Mouse (Mus musculus) kidney, adult 2 months (tissue): Measurements from ENCODE around the gene H2afy. TPM values are rescaled to one million over a fixed set of nuclear protein-coding genes. Genes with fewer than 3 reads are reported as not detected.

Source experiments
- DNase-seq: peaks from one replicate; pipeline ENCODE4 v3.0.0; 2021
- H3K27ac ChIP-seq: fragments of 200-500 bp; 2 replicates; pipeline ENCODE4 v1.5.1; 2012; ENCODE audit warnings: low read depth, low read length, control low read depth, inconsistent platforms; ENCODE audit not compliant: insufficient read depth
- H3K27me3 ChIP-seq: fragments of 200-500 bp; replicated peaks from 2 replicates; pipeline ENCODE4 v1.6.1; 2012; ENCODE audit warnings: mild to moderate bottlenecking, moderate library complexity, low read length, inconsistent platforms; ENCODE audit not compliant: control insufficient read depth, insufficient read depth
- H3K36me3 ChIP-seq: fragments of 200-500 bp; 2 replicates; pipeline ENCODE4 v1.6.1; 2012; ENCODE audit warnings: mild to moderate bottlenecking, moderate library complexity, low read length, inconsistent platforms; ENCODE audit not compliant: control insufficient read depth, insufficient read depth
- H3K4me1 ChIP-seq: fragments of 200-500 bp; 2 replicates; pipeline ENCODE4 v1.6.1; 2011; ENCODE audit warnings: low read length; ENCODE audit not compliant: control insufficient read depth, insufficient read depth
- H3K4me3 ChIP-seq: fragments of 200-500 bp; 2 replicates; pipeline ENCODE4 v1.5.1; 2011; ENCODE audit warnings: mild to moderate bottlenecking, low read depth, low read length, control low read depth; ENCODE audit not compliant: insufficient read depth
- CTCF ChIP-seq: fragments of 200-500 bp; conservative IDR thresholded peaks from 2 replicates; pipeline ENCODE4 v1.5.1; 2011; ENCODE audit warnings: low read depth, mild to moderate bottlenecking, control low read depth, low read length, moderate library complexity, mixed read lengths; ENCODE audit not compliant: insufficient read depth, insufficient read length
- POLR2A ChIP-seq: fragments of 200-500 bp; IDR thresholded peaks from one replicate; pipeline ENCODE4 v1.6.1; 2011; ENCODE audit warnings: low read depth, low read length, control low read depth
- WGBS: fragments of 180-500 bp; shearing (Covaris S2); methylation state at CpG from one replicate; pipeline ENCODE4 v1.1.7; 2018; 5-methylcytosine and 5-hydroxymethylcytosine counted together
- polyA plus RNA-seq: library from polyadenylated mRNA; depleted of rRNA; stranded (reverse); fragments of >200 nt; gene quantifications from 2 replicates; pipeline ENCODE4 v1.2.3, GENCODE M21; 2012; rRNA removed

H2afy gene
- polyA plus RNA-seq, 1 experiment: 89.3 TPM

GRCm38 (mm10) chr13:56026623-56027022 lies 109.5 kb downstream of the H2afy start:
- Histone ChIP-seq H3K27ac (no peak overlapping the region), H3K4me3 (no peak overlapping the region), H3K27me3 (no peaks in the 10 kb centered on the region; the same call in 1 of the 2 replicates), H3K4me1 (no peaks in the 10 kb centered on the region), H3K36me3 (no peaks in the 10 kb centered on the region)
- WGBS: 77% methylated on average over 5 of the region's 5 CpGs
- TF ChIP-seq POLR2A: no peak
- TF ChIP-seq CTCF: no peak
- DNase-seq: no peak

- Histone ChIP-seq H3K27me3 (no peaks in the 10 kb centered on the region; the same call in 1 of the 2 replicates), H3K36me3 (no peaks in the 10 kb centered on the region), H3K27ac (no peak overlapping the region), H3K4me3 (no peak overlapping the region), H3K4me1 (no peaks in the 10 kb centered on the region)
- WGBS: 76% methylated on average over 7 of the region's 7 CpGs
- no peak for TF ChIP-seq POLR2A
- TF ChIP-seq CTCF: no peak
- DNase-seq: no peak
These were observed 110.1 kb downstream of the H2afy start for GRCm38 (mm10) chr13:56026026-56026425.

- H3K4me3 ChIP-seq: no peak overlapping the region
- H3K36me3 ChIP-seq: no peaks in the 10 kb centered on the region
- TF ChIP-seq CTCF: no peak
- no peak for TF ChIP-seq POLR2A
- no peak for DNase-seq
- 17% methylated on average over 14 of the region's 14 CpGs for WGBS
- H3K4me1 ChIP-seq: no peaks in the 10 kb centered on the region
- H3K27ac ChIP-seq: no peak overlapping the region
- no peaks in the 10 kb centered on the region; the same call in 1 of the 2 replicates for H3K27me3 ChIP-seq
These were observed 111.1 kb downstream of the H2afy start for GRCm38 (mm10) chr13:56025027-56025410.

- Histone ChIP-seq H3K27me3 (no peaks in the 10 kb centered on the region; the same call in 1 of the 2 replicates), H3K4me3 (no peak overlapping the region), H3K27ac (no peak overlapping the region), H3K36me3 (no peaks in the 10 kb centered on the region), H3K4me1 (no peaks in the 10 kb centered on the region)
- 23% methylated on average over 14 of the region's 14 CpGs for WGBS
- no peak for TF ChIP-seq POLR2A
- no peak for TF ChIP-seq CTCF
- no peak for DNase-seq
These were observed 111.6 kb downstream of the H2afy start for GRCm38 (mm10) chr13:56024410-56025026.

Other genes starting within 250 kb of the H2afy start
- 2.4 and 2.8 TPM in 2 replicates for gene Tifab, start 42.5 kb upstream of the H2afy start, polyA plus RNA-seq
- not detected in 2 replicates for gene Neurog1, start 115.8 kb upstream of the H2afy start, polyA plus RNA-seq
- 50.5 and 57.2 TPM in 2 replicates for gene Cxcl14, start 160.2 kb upstream of the H2afy start, polyA plus RNA-seq